Mouse (Mus musculus): ENCODE results near the gene Il1f8. TPM values are rescaled to one million over a fixed set of nuclear protein-coding genes. Genes with fewer than 3 reads are reported as not detected.
"Not testable (repeated sequence)": the region's sequence is repeated elsewhere in the genome, so short reads cannot be mapped to it uniquely, and the experiment has no call there.

The Il1f8 gene
- not detected in 2 replicates for polyA plus RNA-seq (2012; rRNA removed)

DNA sequence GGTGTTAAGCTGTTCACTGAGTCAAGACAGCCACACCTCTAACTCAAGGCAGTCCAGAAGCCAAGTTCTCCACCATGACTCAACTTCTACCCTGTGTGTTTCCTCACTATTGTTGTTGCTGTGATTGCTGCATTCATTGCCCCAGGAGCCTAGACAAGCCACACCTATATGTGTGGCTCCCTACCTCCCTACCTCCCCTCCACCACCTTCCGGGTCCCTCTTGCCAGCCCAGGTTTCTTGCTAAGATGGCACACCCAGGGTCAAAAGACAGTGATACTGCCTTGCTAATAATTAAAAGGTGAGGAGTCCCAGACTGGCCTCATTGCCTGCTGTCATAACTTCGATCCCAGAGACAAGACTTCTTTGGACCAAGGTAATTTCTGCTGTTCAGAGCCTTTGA is at the start of gene Il1f8:
Il1f8 (plus strand) TSS at position 301 of the 400 bp plus-strand sequence.
- DNase-seq (ENCODE audit: extremely low spot score in 1 of 2, low spot score in 1 of 2), result no peak

DNA sequence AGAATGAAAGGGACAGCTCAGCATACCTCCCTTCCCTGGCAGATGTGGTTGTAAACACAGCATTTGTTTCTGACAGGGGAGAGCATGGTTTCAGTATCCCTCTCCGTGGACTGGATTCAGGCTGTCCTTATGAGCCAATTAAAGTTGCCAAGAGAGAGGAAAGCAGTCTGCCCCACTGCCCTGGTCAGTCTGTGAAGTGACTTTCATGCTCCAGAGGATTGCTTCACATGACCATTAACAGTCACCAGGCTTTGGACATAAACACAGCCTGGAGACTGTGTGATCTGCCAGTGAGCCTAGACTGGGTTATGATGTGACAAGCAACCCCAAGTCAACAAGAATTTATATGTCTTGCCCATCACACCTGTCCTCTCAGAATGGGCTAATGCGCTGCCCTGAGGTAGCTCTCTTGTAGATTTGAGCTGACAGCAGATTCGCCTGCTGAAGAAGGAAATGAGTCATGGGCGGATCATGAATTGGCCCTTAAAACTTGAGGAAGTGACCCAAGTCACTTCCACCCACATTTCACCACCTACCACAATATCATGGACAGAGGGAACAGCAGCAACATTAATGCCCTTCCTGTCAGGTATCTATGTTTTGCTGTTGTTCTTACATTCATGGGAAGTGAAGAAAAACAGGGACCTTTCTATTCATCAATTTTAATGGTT is 49.2 kb upstream of the Il1f8 start:
- DNase-seq (ENCODE audit: extremely low spot score in 1 of 2, low spot score in 1 of 2), result no peak

- DNase-seq (ENCODE audit: extremely low spot score in 1 of 2, low spot score in 1 of 2), result peak in 1 of 2 experiments; percentile 34
These were observed 43.9 kb upstream of the Il1f8 start for GRCm38 (mm10) chr2:24109085-24109484.

DNA sequence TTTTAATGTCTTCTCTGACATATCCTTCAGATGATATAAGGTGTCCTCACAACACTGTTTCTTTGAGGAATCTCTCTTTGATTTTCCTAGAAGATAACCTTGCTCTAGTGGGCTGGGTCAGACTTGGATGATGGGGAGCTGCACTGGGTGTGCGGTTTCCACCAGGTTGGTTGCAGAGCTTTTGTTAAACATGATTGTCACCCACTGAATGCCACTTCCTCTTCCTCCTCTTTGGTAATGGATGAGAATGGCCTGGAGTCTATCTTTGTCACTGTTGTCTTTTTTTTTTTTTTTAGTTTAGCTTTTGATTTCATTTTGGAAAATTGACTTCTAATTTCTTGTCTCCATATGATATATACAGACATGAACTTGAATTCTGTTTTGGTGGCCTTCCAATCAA is 18.6 kb upstream of the Il1f8 start:
- DNase-seq (ENCODE audit: extremely low spot score in 1 of 2, low spot score in 1 of 2), result no peak

- DNase-seq (ENCODE audit: extremely low spot score in 1 of 2, low spot score in 1 of 2), result peak; percentile 20 to 68
These were observed 28.8 kb downstream of the Il1f8 start for GRCm38 (mm10) chr2:24181683-24182331.

DNA sequence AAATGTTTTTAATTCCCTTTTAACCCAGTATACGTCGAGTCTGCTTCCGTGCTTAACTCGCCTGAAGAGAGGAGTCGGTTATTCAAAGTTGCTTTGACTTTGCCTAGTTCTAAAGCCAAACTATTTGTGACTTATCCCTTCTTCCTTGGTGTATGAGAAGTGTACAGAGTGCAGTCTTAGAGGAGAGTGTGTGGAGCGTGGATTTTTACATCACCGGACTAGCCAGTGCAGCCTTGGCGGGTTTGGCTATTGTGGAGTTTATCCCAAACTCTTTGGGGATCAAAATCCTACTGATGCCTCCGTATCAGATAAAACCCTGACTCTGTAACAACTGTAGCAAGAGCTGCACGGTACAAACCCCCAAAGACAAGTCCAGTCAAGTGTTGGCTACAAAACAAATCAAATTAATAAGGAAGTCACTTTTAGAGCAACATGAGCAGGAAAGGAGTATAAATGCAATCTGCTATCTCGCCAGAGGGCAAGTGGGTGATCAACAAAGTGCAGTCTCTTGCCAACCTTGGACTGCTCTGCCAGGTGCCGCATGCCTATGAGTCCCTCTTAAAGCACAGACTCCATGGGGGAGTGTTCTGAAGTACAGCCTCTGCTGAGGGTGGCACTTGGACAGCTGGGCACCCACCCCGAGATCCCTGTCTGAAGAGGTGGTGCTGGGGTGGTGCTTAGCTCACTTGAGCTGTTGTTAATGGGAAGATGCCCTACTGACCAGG is 29.6 kb downstream of the Il1f8 start:
- DNase-seq (ENCODE audit: extremely low spot score in 1 of 2, low spot score in 1 of 2), result not testable (repeated sequence)

DNA sequence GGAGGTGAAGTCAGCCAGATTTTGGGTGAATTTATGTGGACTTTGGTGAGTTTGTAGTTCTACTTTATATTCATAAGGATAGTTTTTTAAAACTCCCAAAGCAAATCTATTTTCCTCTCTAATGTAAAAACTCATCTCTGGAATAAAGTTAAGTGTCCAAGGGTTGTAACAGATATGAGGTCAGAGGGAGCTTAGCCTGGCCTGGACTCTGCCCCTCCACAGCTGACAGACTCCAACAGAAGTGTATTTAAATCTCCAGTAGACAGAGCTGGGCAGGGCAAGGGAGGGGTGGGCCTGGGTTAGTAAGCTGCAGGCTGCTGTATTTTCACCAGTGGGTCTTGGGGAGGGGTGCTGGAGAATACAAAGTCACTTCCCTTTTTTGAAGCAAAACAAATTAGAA is 31.1 kb downstream of the Il1f8 start:
- DNase-seq (ENCODE audit: extremely low spot score in 1 of 2, low spot score in 1 of 2), result not testable (repeated sequence)

DNA sequence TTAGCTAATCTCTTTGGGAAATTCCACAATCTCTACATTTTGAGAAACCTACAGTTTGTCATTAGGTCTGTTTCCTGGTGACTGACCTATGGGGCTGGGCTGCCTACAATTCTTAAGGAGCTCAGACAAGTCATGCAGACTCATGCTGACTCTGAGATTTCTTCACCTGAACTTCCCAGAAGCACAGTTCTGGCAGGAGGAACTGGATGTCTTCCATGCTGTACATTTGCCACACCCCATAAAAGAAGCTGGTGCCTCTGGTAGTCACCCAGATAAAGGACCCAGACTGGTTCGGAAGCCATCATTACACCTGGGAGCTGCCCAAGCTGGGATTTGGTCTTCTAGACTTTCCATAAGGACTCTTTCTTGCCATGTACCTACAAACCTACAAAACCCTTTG is 33.2 kb downstream of the Il1f8 start, which contains the start of gene Il1f9:
Il1f9 (plus strand) TSS at position 301 of the 400 bp plus-strand sequence.
- no peak for DNase-seq (ENCODE audit: extremely low spot score in 1 of 2, low spot score in 1 of 2)

GRCm38 (mm10) chr2:24187585-24187984 is 34.6 kb downstream of the Il1f8 start:
- no peak for DNase-seq (ENCODE audit: extremely low spot score in 1 of 2, low spot score in 1 of 2)

GRCm38 (mm10) chr2:24188189-24188588 is 35.2 kb downstream of the Il1f8 start:
- peak in 1 of 2 experiments; percentile 2 for DNase-seq (ENCODE audit: extremely low spot score in 1 of 2, low spot score in 1 of 2)

Other genes starting within 250 kb of the Il1f8 start
- 22.9 and 23.6 TPM in 2 replicates for gene Hnmt, start 103.8 kb upstream of the Il1f8 start, polyA plus RNA-seq (2012; rRNA removed)
- gene Tbpl2, start 56.6 kb upstream of the Il1f8 start, polyA plus RNA-seq (2012; rRNA removed), result not detected in 2 replicates
- 0.06 TPM in 1 of 2 replicates, not detected in the other for gene Il1f9, start 33.3 kb downstream of the Il1f8 start, polyA plus RNA-seq (2012; rRNA removed)
- not detected in 2 replicates for gene Il1f6, start 62.3 kb downstream of the Il1f8 start, polyA plus RNA-seq (2012; rRNA removed)
- 0.11 TPM in 1 of 2 replicates, not detected in the other for gene Il1f5, start 123.8 kb downstream of the Il1f8 start, polyA plus RNA-seq (2012; rRNA removed)
- not detected in 2 replicates for gene Il1f10, start 138.0 kb downstream of the Il1f8 start, polyA plus RNA-seq (2012; rRNA removed)
- gene Il1rn, start 183.7 kb downstream of the Il1f8 start, polyA plus RNA-seq (2012; rRNA removed), result 0.08 and 0.27 TPM in 2 replicates
- gene Psd4, start 214.4 kb downstream of the Il1f8 start, polyA plus RNA-seq (2012; rRNA removed), result 0.74 and 1.5 TPM in 2 replicates

Measured in frontal cortex, adult 2 months (tissue).